Mouse (Mus musculus): ENCODE data around the gene Fam83e.

DNA sequence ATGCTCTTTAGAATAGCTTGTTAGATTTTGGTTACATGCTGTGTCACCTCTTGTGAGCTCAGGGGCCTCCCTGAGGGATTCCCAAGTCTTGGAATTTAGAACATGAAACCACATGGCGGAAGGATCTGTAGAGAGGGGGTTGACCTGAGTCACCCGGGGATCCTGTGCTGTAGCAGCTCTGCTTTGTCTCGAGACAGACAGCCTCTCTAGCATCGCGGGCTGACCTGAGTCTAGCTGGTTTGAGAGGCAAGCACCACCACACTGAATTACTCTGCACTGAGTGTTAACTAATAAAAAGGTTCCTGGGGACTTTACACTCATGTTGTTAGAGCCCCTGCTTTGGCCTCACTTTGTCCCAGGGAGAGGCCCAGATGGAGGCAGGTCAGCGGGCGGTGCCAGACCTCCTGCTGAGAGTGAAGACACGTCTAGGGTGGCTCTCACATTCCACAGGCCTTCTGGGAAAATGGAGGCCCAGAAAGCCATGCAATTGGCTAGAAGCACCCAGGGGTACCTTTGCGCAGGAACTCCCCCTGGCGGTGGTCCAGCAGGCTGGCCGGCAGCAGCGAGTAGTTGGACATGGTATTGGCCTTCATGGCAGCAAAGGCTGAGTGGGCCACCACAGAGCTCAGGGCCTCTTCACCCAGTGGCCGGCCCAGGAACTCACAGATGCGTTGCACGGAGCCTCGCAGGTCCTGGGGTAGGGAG, 9.9 kb downstream of the Fam83e start:
- TF ChIP-seq POLR2AphosphoS5 (IDR thresholded peaks at IDR 0.05; ENCODE audit: borderline replicate concordance, low read depth, low read length): no peak
- no peak for TF ChIP-seq EP300 (IDR thresholded peaks at IDR 0.05; ENCODE audit: low read depth in 1 of 2, low read length in 2 of 2)

Measured in MEL (cell line).